Mouse (Mus musculus) neural tube, embryonic 13.5 days (tissue): ENCODE data around the gene Ahsg. TPM values are rescaled to one million over a fixed set of nuclear protein-coding genes. Genes with fewer than 3 reads are reported as not detected.

ENCODE experiments used
- ATAC-seq: fragments of 200-750 bp; cut with Nextera tagmentation; 2 replicates; pipeline ENCODE4 v1.8.0; 2017; ENCODE audit warnings: low read depth, mild to moderate bottlenecking, moderate TSS enrichment, moderate library complexity
- H3K27ac ChIP-seq: fragments of 300-500 bp; sonication (generic); replicated peaks from 2 replicates; pipeline ENCODE4 v1.5.1; 2015; ENCODE audit warnings: moderate library complexity, mild to moderate bottlenecking, inconsistent platforms
- H3K27me3 ChIP-seq: fragments of 300-500 bp; sonication (generic); 2 replicates; pipeline ENCODE4 v1.6.1; 2015; ENCODE audit warnings: mild to moderate bottlenecking, inconsistent platforms
- H3K36me3 ChIP-seq: fragments of 300-500 bp; sonication (generic); 2 replicates; pipeline ENCODE4 v1.6.1; 2015; ENCODE audit warnings: mild to moderate bottlenecking, inconsistent platforms
- H3K4me1 ChIP-seq: fragments of 300-500 bp; sonication (generic); replicated peaks from 2 replicates; pipeline ENCODE4 v1.6.1; 2015; ENCODE audit warnings: inconsistent platforms
- H3K4me2 ChIP-seq: fragments of 300-500 bp; sonication (generic); 2 replicates; pipeline ENCODE4 v1.6.1; 2015; ENCODE audit warnings: inconsistent platforms, mild to moderate bottlenecking, moderate library complexity
- H3K4me3 ChIP-seq: fragments of 300-500 bp; sonication (generic); 2 replicates; pipeline ENCODE4 v1.5.1; 2015; ENCODE audit warnings: mild to moderate bottlenecking, inconsistent platforms
- H3K9ac ChIP-seq: fragments of 300-500 bp; sonication (generic); 2 replicates; pipeline ENCODE4 v1.6.1; 2015; ENCODE audit warnings: moderate library complexity, mild to moderate bottlenecking, inconsistent platforms
- H3K9me3 ChIP-seq: fragments of 300-500 bp; sonication (generic); 2 replicates; pipeline ENCODE4 v1.6.1; 2016; ENCODE audit warnings: inconsistent platforms
- WGBS: fragments of 180-500 bp; shearing (Covaris S2); methylation state at CpG from one replicate; pipeline ENCODE4 v1.1.7; 2015; 5-methylcytosine and 5-hydroxymethylcytosine counted together
- polyA plus RNA-seq: library from polyadenylated mRNA; unstranded; fragments of >200 nt; fragmentation: Nextera tagmentation; extraction: Ambion mirVana; gene quantifications from 2 replicates; pipeline ENCODE4 v1.2.1, GENCODE M21; 2015

The Ahsg gene
- polyA plus RNA-seq, 1 experiment from 2014 or later, result 0.61 TPM

DNA sequence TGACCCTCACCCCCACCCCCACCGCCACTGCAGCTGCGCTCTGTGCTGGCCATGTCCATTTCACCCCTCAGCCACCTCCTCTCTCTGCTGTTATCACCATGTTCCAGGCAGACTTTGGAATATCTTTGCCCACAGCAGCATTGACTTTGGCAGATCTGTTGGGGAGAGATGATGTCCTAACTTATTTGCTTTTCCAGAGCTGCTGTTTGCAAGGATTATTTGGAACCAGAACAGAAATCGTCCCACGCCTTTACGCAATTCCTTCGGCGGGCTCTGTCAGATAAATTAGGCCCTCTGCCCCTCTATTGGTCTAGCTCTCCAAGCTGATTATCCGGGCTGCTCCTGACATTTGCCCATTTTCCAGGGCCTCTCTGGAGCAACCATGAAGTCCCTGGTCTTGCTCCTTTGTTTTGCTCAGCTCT is 667 bp downstream of the Ahsg start:
- Histone ChIP-seq H3K27ac (no peak overlapping the region), H3K4me1 (no peaks in the 10 kb centered on the region), H3K9me3 (no peaks in the 10 kb centered on the region), H3K4me2 (no peak overlapping the region), H3K27me3 (no peaks in the 10 kb centered on the region), H3K4me3 (no peak overlapping the region), H3K9ac (no peak overlapping the region), H3K36me3 (no peaks in the 10 kb centered on the region)
- no peak for ATAC-seq
- 89% methylated on average over 8 of the region's 8 CpGs for WGBS

GRCm38 (mm10) chr16:22894095-22894494 is 3.0 kb downstream of the Ahsg start:
- H3K9ac ChIP-seq, result no peak overlapping the region
- H3K27ac ChIP-seq, result no peak overlapping the region
- H3K4me3 ChIP-seq, result no peak overlapping the region
- H3K36me3 ChIP-seq, result no peaks in the 10 kb centered on the region
- no peaks in the 10 kb centered on the region for H3K4me1 ChIP-seq
- H3K9me3 ChIP-seq, result no peaks in the 10 kb centered on the region
- H3K27me3 ChIP-seq, result no peaks in the 10 kb centered on the region
- no peak for ATAC-seq
- no peak overlapping the region for H3K4me2 ChIP-seq
- WGBS, result 80% methylated on average over 7 of the region's 8 CpGs

DNA sequence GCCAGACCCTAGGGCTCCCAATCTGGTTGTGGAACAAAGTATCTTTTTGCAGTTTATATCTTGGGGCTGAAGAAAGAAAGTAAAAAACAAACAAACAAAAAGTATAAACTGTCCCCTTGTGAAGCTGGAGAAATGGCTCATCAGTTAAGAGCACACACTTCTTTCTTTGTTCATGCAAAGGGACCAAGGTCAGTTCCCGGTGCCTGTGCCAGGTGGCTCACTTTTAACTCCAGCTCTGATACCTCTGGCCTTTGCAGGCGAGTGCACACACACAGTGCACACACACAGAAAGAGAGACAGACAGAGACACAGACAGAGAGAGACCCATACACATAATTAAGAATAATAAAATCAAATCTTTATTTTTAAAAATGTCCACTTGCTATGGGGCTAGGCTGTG is 5.5 kb downstream of the Ahsg start:
- ATAC-seq, result no peak
- H3K4me3 ChIP-seq, result no peak overlapping the region

DNA sequence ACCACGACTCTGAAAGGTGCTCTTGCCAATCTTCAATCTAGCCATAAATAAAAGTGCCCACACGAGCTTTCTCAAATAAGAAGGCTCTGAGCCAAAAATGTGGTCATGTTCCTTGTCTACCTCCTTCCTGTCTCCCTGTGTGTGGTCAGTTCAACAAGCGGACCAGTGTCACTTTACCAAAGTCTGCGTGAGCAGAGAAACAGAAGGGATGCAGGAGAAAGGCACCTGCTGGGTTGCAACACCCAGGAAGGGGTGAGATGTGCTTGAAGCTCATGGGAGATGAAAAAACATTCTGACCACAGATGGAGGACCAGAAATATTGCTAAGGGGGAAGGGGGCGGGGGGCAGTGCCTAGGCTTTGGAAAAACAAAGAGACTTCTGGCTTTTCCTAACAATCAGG is 8.3 kb downstream of the Ahsg start:
- Histone ChIP-seq H3K36me3 (no peaks in the 10 kb centered on the region), H3K27me3 (no peaks in the 10 kb centered on the region), H3K4me2 (no peak overlapping the region), H3K27ac (no peak overlapping the region), H3K9me3 (no peaks in the 10 kb centered on the region), H3K9ac (no peak overlapping the region), H3K4me3 (no peak overlapping the region), H3K4me1 (no peaks in the 10 kb centered on the region)
- ATAC-seq, result no peak
- WGBS, result 42% methylated on average over 5 of the region's 5 CpGs

More for the DNA sequence above, 5.5 kb downstream of the Ahsg start:
- Histone ChIP-seq H3K27me3 (no peaks in the 10 kb centered on the region), H3K4me2 (no peak overlapping the region), H3K9ac (no peak overlapping the region), H3K27ac (no peak overlapping the region), H3K4me1 (no peaks in the 10 kb centered on the region), H3K36me3 (no peaks in the 10 kb centered on the region), H3K9me3 (no peaks in the 10 kb centered on the region)
- WGBS, result 78% methylated on average over 2 of the region's 2 CpGs

GRCm38 (mm10) chr16:22899866-22900570 is 8.9 kb downstream of the Ahsg start:
- 88% methylated on average over 10 of the region's 10 CpGs for WGBS
- no peaks in the 10 kb centered on the region for H3K36me3 ChIP-seq
- H3K9ac ChIP-seq, result no peak overlapping the region
- H3K4me1 ChIP-seq, result no peaks in the 10 kb centered on the region
- H3K4me2 ChIP-seq, result no peak overlapping the region
- no peaks in the 10 kb centered on the region for H3K9me3 ChIP-seq
- no peaks in the 10 kb centered on the region for H3K27me3 ChIP-seq
- H3K4me3 ChIP-seq, result no peak overlapping the region
- no peak for ATAC-seq
- no peak overlapping the region for H3K27ac ChIP-seq

- Histone ChIP-seq H3K4me1 (no peaks in the 10 kb centered on the region), H3K9me3 (no peaks in the 10 kb centered on the region), H3K9ac (no peak overlapping the region), H3K36me3 (no peaks in the 10 kb centered on the region), H3K27ac (no peak overlapping the region), H3K4me3 (no peak overlapping the region), H3K4me2 (no peak overlapping the region), H3K27me3 (no peaks in the 10 kb centered on the region)
- no peak for ATAC-seq
- WGBS, result 81% methylated on average over 3 of the region's 3 CpGs
Measured at GRCm38 (mm10) chr16:22901326-22901725, 10.2 kb downstream of the Ahsg start.

DNA sequence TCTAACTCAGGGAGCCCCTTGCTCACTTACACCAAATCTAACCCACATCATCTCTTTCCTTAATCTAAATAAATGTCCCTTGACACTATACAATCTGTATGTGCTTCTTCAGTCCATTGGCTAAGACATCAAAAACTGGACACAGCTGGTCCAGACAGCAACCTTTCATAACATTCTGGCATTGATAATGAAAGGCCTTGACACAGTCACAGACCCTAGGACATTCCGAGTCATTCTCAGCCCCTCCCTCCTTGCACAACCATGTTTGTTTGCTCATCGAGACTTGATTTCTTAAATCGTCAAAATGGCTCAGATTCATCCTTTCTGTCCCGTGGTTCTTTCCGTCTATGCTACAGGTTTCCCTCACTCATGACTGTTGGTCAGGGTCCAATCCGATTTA is 18.2 kb downstream of the Ahsg start:
- H3K4me3 ChIP-seq, result no peak overlapping the region
- no peaks in the 10 kb centered on the region for H3K9me3 ChIP-seq
- 87% methylated on average over 6 of the region's 6 CpGs for WGBS
- H3K36me3 ChIP-seq, result no peaks in the 10 kb centered on the region
- H3K4me1 ChIP-seq, result no peaks in the 10 kb centered on the region
- no peak overlapping the region for H3K9ac ChIP-seq
- no peak for ATAC-seq
- H3K4me2 ChIP-seq, result no peak overlapping the region
- H3K27me3 ChIP-seq, result no peaks in the 10 kb centered on the region
- H3K27ac ChIP-seq, result no peak overlapping the region

DNA sequence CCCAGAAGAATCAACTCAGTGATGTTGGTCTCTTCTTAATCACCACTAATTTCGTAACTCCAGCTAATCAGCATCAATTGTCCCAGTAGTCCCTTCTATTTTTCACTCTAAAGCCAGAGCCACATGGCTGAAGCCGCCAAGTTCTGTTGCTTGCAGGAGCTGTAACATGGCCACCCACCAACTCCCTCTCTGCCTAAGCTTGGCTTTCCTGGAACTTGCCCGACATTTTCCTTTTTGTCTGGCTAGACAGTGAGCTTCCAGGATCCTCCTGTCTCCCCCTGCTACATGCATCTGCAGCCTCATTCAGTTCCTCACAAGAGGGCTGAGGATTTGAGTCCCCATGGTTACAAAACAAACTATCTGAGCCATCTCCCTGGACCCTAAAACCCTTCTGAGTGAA is 20.9 kb downstream of the Ahsg start:
- Histone ChIP-seq H3K4me2 (no peak overlapping the region), H3K36me3 (no peaks in the 10 kb centered on the region), H3K9me3 (no peaks in the 10 kb centered on the region), H3K4me3 (no peak overlapping the region), H3K27ac (no peak overlapping the region), H3K4me1 (no peaks in the 10 kb centered on the region), H3K27me3 (no peaks in the 10 kb centered on the region), H3K9ac (no peak overlapping the region)
- no peak for ATAC-seq
- WGBS, result 97% methylated on average over 3 of the region's 3 CpGs

DNA sequence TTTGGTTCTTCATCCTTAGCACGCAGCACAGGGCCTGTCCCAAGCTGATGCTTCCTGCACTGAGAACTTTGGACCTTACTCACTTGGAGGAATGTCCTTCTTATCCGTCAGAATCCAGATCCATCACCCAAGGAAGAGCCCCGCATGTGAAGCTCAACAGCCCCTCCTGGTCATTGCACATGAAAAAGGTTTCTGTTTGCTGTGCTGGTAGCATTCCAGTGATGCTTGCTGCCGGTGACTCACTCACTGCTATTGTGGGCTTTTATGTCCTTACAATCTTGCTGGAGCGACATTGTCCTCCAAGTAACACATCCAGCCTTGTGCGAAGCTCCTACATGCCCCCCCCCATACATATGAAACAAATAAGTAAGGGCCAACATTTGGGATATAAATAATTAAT is 21.8 kb downstream of the Ahsg start:
- no peaks in the 10 kb centered on the region for H3K4me1 ChIP-seq
- H3K4me3 ChIP-seq, result no peak overlapping the region
- H3K4me2 ChIP-seq, result no peak overlapping the region
- H3K27ac ChIP-seq, result no peak overlapping the region
- no peak overlapping the region for H3K9ac ChIP-seq
- H3K9me3 ChIP-seq, result no peaks in the 10 kb centered on the region
- no peak for ATAC-seq
- no peaks in the 10 kb centered on the region for H3K36me3 ChIP-seq
- H3K27me3 ChIP-seq, result no peaks in the 10 kb centered on the region
- WGBS, result 75% methylated on average over 6 of the region's 6 CpGs

- Histone ChIP-seq H3K27ac (no peak overlapping the region), H3K4me1 (no peaks in the 10 kb centered on the region), H3K4me3 (no peak overlapping the region), H3K4me2 (no peak overlapping the region), H3K36me3 (no peaks in the 10 kb centered on the region), H3K9ac (no peak overlapping the region), H3K27me3 (no peaks in the 10 kb centered on the region), H3K9me3 (no peaks in the 10 kb centered on the region)
- ATAC-seq, result no peak
Measured at GRCm38 (mm10) chr16:22914276-22914675, 23.2 kb downstream of the Ahsg start.

- no peak for ATAC-seq
Measured at GRCm38 (mm10) chr16:22918034-22918433, 27.0 kb downstream of the Ahsg start, which contains the start of gene Fetub. TSS of gene Fetub (plus strand) at chr16:22918334.

DNA sequence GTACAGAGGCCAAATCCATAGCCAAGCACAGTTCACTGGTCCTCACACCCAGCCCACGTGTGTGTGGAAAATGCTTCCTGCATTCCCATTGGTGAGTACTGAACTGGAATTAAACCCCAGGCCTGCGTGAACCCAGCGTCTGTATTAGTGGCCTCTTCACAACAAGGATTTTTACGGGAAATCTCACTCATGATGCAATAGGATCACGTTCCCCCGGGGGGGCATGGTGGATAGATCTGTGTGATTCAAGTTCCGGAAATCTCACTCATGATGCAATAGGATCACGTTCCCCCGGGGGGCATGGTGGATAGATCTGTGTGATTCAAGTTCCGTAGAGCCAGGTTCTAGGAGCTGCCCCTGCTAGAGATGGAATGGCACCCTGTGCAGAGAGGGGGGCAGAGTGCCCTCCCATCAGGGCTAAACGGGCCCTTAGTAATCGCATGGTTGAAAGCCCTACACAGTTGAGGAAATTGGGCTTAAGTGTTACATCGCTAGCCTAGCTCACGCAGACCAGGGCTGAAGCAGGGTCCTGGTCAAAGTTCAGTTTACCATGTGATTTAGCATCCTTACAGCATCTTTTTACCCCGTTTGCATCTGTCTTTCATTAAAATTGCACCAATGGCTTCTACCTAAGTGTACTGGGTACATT is 27.7 kb downstream of the Ahsg start:
- WGBS, result 80% methylated on average over 15 of the region's 15 CpGs
- Histone ChIP-seq H3K27ac (no peak overlapping the region), H3K4me3 (no peak overlapping the region), H3K27me3 (no peaks in the 10 kb centered on the region), H3K9me3 (no peaks in the 10 kb centered on the region), H3K9ac (no peak overlapping the region), H3K4me2 (no peak overlapping the region), H3K4me1 (no peaks in the 10 kb centered on the region), H3K36me3 (no peaks in the 10 kb centered on the region)
- no peak for ATAC-seq

More at GRCm38 (mm10) chr16:22918034-22918433, 27.0 kb downstream of the Ahsg start, which contains the start of gene Fetub:
- Histone ChIP-seq H3K4me1 (no peaks in the 10 kb centered on the region), H3K27ac (no peak within 1 kb of the TSS), H3K4me2 (no peak within 1 kb of the TSS), H3K9ac (no peak within 1 kb of the TSS), H3K9me3 (no peaks in the 10 kb centered on the region), H3K4me3 (no peak within 1 kb of the TSS), H3K36me3 (no peaks in the 10 kb centered on the region), H3K27me3 (no peaks in the 10 kb centered on the region)
- WGBS, result 91% methylated on average over 5 of the region's 5 CpGs
